Mouse (Mus musculus) lung, postnatal 0 days (tissue): ENCODE data around the gene Snu13.

ENCODE experiments used
- CTCF ChIP-seq: IDR thresholded peaks from 2 replicates; pipeline ENCODE4 v1.5.1; 2016; ENCODE audit warnings: antibody characterized with exemption, mild to moderate bottlenecking
- EP300 ChIP-seq: IDR thresholded peaks from 2 replicates; pipeline ENCODE4 v1.6.1; 2016; ENCODE audit warnings: antibody characterized with exemption, mild to moderate bottlenecking, control low read depth

- TF ChIP-seq CTCF (no peak), EP300 (no peak)
These were observed 43.1 kb downstream of the Snu13 start for GRCm38 (mm10) chr15:82004257-82004656.
